Mouse (Mus musculus) heart, adult 2 months (tissue): ENCODE measurements around the gene Selenof.

Experiments used
- CTCF ChIP-seq: fragments of 200-600 bp; IDR thresholded peaks from 2 replicates; pipeline ENCODE4 v1.8.1; 2022; ENCODE audit warnings: antibody characterized with exemption, mild to moderate bottlenecking, moderate library complexity
- EP300 ChIP-seq: fragments of 200-500 bp; IDR thresholded peaks from 2 replicates; pipeline ENCODE4 v1.6.1; 2011; ENCODE audit warnings: low read depth, low read length, control low read depth; ENCODE audit not compliant: insufficient read depth

GRCm38 (mm10) chr3:144615459-144615858 lies 45.4 kb downstream of the Selenof start:
- TF ChIP-seq EP300 (no peak), CTCF (no peak)
